Comparison of ENCODE assay signal across 1 mouse cellular context in genomic region chr19:29362173-29362930, GRCm38 (mm10).
TF ChIP-seq lines count a peak whose summit lies in the region.

No protein-coding gene starts in this region.

TF ChIP-seq in MEL, 35 proteins besides CTCF, POLR2A, EP300 and RAD21 (continued from another document):
- TF ChIP-seq CHD1 (IDR thresholded peaks at IDR 0.05; ENCODE audit: low read depth, low read length): no peak
